In genomic region chr13:41267827-41268408, GRCm38 (mm10) we compare ENCODE assay signal across 12 mouse cellular contexts. TPM values are rescaled to one million over a fixed set of nuclear protein-coding genes. Genes with fewer than 3 reads are reported as not detected.
DNase-seq lines count a peak whose midpoint lies in the region; TF ChIP-seq lines count a peak whose summit lies in the region.
"Had no signal": no experiment of that assay in that cellular context is flagged by ENCODE, and none has a peak within 500 bp of the region (broad histone marks: within the 10 kb centered on the region; RNA-seq: fewer than 3 reads in every experiment).

No protein-coding gene starts in this region.

- no peak for TF ChIP-seq CTCF in left cerebral cortex, adult 2 months (IDR thresholded peaks at IDR 0.05)

- intact Hi-C loops in left cerebral cortex, adult 2 months (cut with DNase I) = no loop called here

- peak; percentile 21 for DNase-seq in kidney, postnatal 10 days
- DNase-seq in kidney, postnatal 14 days = no peak
- peak; percentile 74 for DNase-seq in right cerebral cortex, adult 18-20 months
- DNase-seq in right cerebral cortex, postnatal 4 days = no peak
- DNase-seq in left cerebral cortex, adult 2 months (ENCODE audit: extremely low spot score in 1 of 2, low spot score in 2 of 2) = peak; percentile 34 to 47
- peak; percentile 58 for DNase-seq in telencephalon, adult 2 months (ENCODE audit: low read depth, low spot score)
- DNase-seq in urinary bladder, postnatal 14 days (ENCODE audit: low spot score) = no peak
- no peak for DNase-seq in adrenal gland, postnatal 14 days
- DNase-seq: gastrocnemius, postnatal 36 days; thymus, postnatal 14 days had no signal

- no peak overlapping the region for H3K27ac ChIP-seq in left cerebral cortex, adult 2 months
- H3K27ac ChIP-seq: embryonic facial prominence, embryonic 12.5 days; liver, embryonic 15.5 days had no signal

- H3K4me3 ChIP-seq in left cerebral cortex, adult 2 months = no peak overlapping the region
- H3K4me3 ChIP-seq: embryonic facial prominence, embryonic 12.5 days; liver, embryonic 15.5 days had no signal

RNA-seq across cellular contexts. Expression of gene Gm17364, which starts 5.9 kb away (rescaled TPM):
- total RNA-seq in left cerebral cortex, adult 2 months (2021) = not detected
- total RNA-seq in adrenal gland, postnatal 14 days (2021) = not detected in 2 replicates
- total RNA-seq: gastrocnemius, postnatal 36 days had no signal

RNA-seq across cellular contexts. Expression of gene Smim13, which starts 18.3 kb away (rescaled TPM):
- total RNA-seq in left cerebral cortex, adult 2 months (2021) = 100 to 1,000 TPM; 165 to 181 TPM
- 14.0 and 15.4 TPM in 2 replicates for total RNA-seq in adrenal gland, postnatal 14 days (2021)

RNA-seq across cellular contexts. Expression of gene Elovl2, which starts 47.7 kb away (rescaled TPM):
- 10 to 100 TPM; 16.0 to 16.7 TPM for total RNA-seq in left cerebral cortex, adult 2 months (2021)
- total RNA-seq in adrenal gland, postnatal 14 days (2021) = 2.7 and 44.4 TPM in 2 replicates

Comparison
In these comparisons a context has a peak if more than half of its experiments do, and no peak if none do; other contexts are left out.
1. DNase-seq: peak in kidney, postnatal 10 days (single experiment), right cerebral cortex, adult 18-20 months (single experiment), left cerebral cortex, adult 2 months (2 of 2) and telencephalon, adult 2 months (single experiment); none in kidney, postnatal 14 days (single experiment), right cerebral cortex, postnatal 4 days (single experiment), urinary bladder, postnatal 14 days (single experiment) and adrenal gland, postnatal 14 days (single experiment).
2. RNA of gene Smim13, which starts 18.3 kb away (total RNA-seq): 165 to 181 TPM in left cerebral cortex, adult 2 months; 14.0 to 15.4 TPM in adrenal gland, postnatal 14 days; every median in the first group is over 10 times any median in the second.